Mouse (Mus musculus) megakaryocyte, embryonic 14.5 days (primary cell): ENCODE measurements at regions not wholly inside any gene's neighbourhood (a gene's known extent, or its start where the extent isn't known, plus 50 kb on each side); places are given as distances from the start of the nearest gene placed in this dataset.

Experiments
- FLI1 ChIP-seq: IDR thresholded peaks from 2 replicates; pipeline ENCODE4 v1.6.1; 2012; ENCODE audit warnings: low read length, inconsistent platforms, mixed read lengths
- GATA1 ChIP-seq: IDR thresholded peaks from 3 replicates; pipeline ENCODE4 v1.6.1; 2012; ENCODE audit warnings: mixed read lengths, low read length, inconsistent platforms, borderline replicate concordance

- TF ChIP-seq GATA1 (no peak), FLI1 (no peak)
These were observed 139.4 kb upstream of the Zfp637 start for GRCm38 (mm10) chr6:117701547-117701946.
